Mouse (Mus musculus) intestine, embryonic 15.5 days (tissue): ENCODE results near the gene Crygc. TPM values are rescaled to one million over a fixed set of nuclear protein-coding genes. Genes with fewer than 3 reads are reported as not detected.

Experiments used
- ATAC-seq: fragments of 200-750 bp; cut with Nextera tagmentation; 2 replicates; pipeline ENCODE4 v1.8.0; 2017; ENCODE audit warnings: moderate TSS enrichment, moderate library complexity
- H3K27ac ChIP-seq: fragments of 300-500 bp; sonication (generic); 2 replicates; pipeline ENCODE4 v1.5.1; 2015; ENCODE audit warnings: mild to moderate bottlenecking, inconsistent platforms
- H3K27me3 ChIP-seq: fragments of 300-500 bp; sonication (generic); replicated peaks from 2 replicates; pipeline ENCODE4 v1.6.1; 2015; ENCODE audit warnings: inconsistent platforms
- H3K36me3 ChIP-seq: fragments of 300-500 bp; sonication (generic); 2 replicates; pipeline ENCODE4 v1.6.1; 2015; ENCODE audit warnings: inconsistent platforms
- H3K4me1 ChIP-seq: fragments of 300-500 bp; sonication (generic); replicated peaks from 2 replicates; pipeline ENCODE4 v1.6.1; 2015; ENCODE audit warnings: inconsistent platforms
- H3K4me2 ChIP-seq: fragments of 300-500 bp; sonication (generic); replicated peaks from 2 replicates; pipeline ENCODE4 v1.6.1; 2015; ENCODE audit warnings: mild to moderate bottlenecking, inconsistent platforms
- H3K4me3 ChIP-seq: fragments of 300-500 bp; sonication (generic); replicated peaks from 2 replicates; pipeline ENCODE4 v1.5.1; 2015; ENCODE audit warnings: inconsistent platforms
- H3K9ac ChIP-seq: fragments of 300-500 bp; sonication (generic); 2 replicates; pipeline ENCODE4 v1.6.1; 2015; ENCODE audit warnings: inconsistent platforms
- H3K9me3 ChIP-seq: fragments of 300-500 bp; sonication (generic); 2 replicates; pipeline ENCODE4 v1.6.1; 2016; ENCODE audit warnings: inconsistent platforms
- WGBS: fragments of 180-500 bp; shearing (Covaris S2); methylation state at CpG from one replicate; pipeline ENCODE4 v1.1.7; 2015; 5-methylcytosine and 5-hydroxymethylcytosine counted together
- polyA plus RNA-seq: library from polyadenylated mRNA; unstranded; fragments of >200 nt; fragmentation: Nextera tagmentation; extraction: Ambion mirVana; gene quantifications from 2 replicates; pipeline ENCODE4 v1.2.1, GENCODE M21; 2015

Crygc gene
- not detected in 2 replicates for polyA plus RNA-seq

DNA sequence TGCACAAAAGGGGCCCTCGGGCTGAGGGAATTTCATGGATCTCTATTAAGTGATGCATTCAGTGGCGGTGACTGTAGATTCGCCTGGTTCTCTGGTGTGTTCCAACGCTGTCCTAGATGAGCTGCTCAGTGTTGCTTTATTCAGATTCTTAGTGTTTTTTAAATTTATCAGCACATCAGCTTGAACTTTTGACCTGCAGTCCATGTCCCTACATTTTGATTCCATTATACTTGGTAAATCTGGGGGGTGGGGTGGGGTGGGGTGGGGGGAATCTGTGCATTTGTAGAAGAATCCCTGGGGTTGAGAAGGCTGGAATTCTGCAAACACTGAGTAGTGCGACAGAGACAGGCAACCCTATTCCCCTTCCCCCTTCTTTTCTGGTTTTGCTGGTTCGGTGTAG lies at the start of gene Crygc:
Gene Crygc (minus strand): TSS at position 101 of the 400 bp plus-strand sequence.
- Histone ChIP-seq H3K27me3 (no peaks in the 10 kb centered on the region), H3K4me3 (no peak within 1 kb of the TSS), H3K9ac (no peak within 1 kb of the TSS), H3K4me2 (no peak within 1 kb of the TSS), H3K27ac (no peak within 1 kb of the TSS), H3K4me1 (no peaks in the 10 kb centered on the region), H3K36me3 (no peaks in the 10 kb centered on the region), H3K9me3 (no peaks in the 10 kb centered on the region)
- ATAC-seq, result no peak
- WGBS, result 72% methylated on average over 6 of the region's 6 CpGs

DNA sequence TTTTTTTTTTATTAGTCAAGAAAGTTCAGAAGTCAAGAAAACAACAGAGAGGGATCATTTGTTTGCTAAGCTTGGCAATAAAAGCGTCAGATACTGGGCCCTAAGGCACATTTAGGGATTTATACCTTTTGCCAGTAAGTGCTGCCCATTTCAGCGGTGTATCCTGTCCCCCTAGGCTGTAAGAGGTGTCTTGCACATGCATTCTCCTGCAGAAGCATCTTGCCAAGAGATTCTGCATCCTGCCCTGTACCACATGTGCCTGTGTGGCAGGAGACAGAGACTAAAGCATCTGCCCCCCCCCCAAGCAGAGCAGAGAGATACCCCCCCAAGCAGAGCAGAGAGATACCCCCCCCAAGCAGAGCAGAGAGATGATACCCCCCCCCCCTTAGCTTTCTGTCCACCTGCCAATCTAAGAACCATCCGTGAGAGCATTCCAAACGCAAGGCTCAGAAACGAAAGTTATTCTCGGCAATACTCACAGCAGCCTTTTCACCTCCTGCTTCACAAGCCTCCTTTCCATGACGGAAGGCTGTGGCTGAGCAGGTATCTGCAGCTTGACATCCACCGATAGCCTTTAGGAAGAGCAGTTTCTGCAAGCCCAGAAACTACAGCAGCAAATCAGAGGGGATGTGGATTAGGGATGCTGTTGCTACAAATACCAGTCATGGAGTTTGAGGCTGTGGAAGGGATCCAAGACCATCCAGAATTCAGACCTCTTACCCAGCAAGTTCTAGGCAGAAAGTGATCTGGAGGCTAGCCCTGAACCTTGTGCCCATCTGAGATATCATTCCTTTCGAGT lies 49.3 kb upstream of the Crygc start, which contains the start of gene D630023F18Rik:
Gene D630023F18Rik (minus strand): TSS at position 641 of the 799 bp plus-strand sequence.
- Histone ChIP-seq H3K27me3 (no peaks in the 10 kb centered on the region), H3K36me3 (no peaks in the 10 kb centered on the region), H3K9me3 (no peaks in the 10 kb centered on the region), H3K4me1 (no peaks in the 10 kb centered on the region), H3K9ac (no peak within 1 kb of the TSS), H3K4me3 (no peak within 1 kb of the TSS), H3K27ac (no peak within 1 kb of the TSS), H3K4me2 (peak within 1 kb of the TSS; percentile 55)
- WGBS, result 20% methylated on average over 9 of the region's 9 CpGs
- no peak for ATAC-seq

DNA sequence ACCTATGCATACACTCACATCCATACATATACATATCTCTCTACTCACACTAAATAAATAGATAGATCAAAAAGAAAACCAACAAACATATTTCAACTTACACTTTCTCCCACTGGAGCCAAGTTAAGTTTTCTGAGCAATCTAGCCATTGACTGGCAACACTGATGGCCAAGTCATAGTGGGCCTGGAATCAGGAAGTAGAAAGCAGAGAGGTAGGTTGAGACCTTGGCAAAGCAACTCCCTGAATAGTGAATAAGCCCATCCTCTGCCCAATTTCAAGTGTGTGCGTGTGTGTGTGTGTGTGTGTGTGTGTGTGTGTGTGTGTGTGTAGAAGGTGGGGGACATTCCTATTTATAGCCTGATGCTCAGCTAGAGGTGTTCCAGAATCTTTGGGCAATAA lies 45.9 kb upstream of the Crygc start, which contains the start of gene Gm28845:
Gene Gm28845 (minus strand): TSS at position 121 of the 400 bp plus-strand sequence.
- WGBS, result 94% methylated on average over 1 of the region's 1 CpGs
- H3K36me3 ChIP-seq, result no peaks in the 10 kb centered on the region
- H3K4me3 ChIP-seq, result no peak within 1 kb of the TSS

DNA sequence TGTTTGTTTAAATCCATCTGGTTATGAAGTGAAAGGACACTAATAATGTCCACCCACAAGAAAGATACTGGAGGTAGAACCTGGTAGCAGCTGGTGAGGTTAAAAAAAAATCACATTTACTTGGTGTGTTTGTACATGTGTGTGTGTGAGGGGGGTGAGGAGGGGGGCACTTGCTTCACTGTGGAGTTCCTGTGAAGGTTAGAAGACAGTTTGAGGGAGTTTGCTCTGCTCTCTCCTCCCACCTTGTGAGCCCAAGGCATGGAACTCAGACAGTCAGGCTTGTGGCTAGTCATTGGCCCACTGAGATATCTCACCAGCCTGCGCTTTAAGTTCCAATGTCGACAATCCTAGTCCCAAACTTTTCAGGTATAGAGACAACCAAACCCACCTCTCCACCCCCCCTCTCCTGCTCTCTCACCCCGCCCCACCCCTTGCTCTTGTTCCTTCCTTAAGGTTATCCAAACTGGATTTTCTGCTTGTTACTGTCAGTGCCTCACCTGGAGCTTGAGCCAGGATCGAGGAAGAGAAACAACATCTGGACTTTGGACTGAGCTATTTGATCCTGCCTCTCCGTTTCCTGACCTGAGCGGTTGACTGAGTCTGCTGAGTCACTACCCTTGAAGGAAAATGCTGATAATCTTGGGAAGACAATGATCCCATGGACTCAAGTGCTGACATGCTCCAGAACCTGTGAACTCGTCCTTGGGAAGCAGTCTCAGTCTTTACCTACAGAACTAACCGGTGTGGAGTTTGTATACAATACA lies 44.8 kb upstream of the Crygc start:
- Histone ChIP-seq H3K4me2 (0 out of 2 replicates have a peak overlapping the region, but pooled peaks have one; percentile 24), H3K27me3 (no peaks in the 10 kb centered on the region), H3K36me3 (no peaks in the 10 kb centered on the region), H3K4me3 (no peak overlapping the region), H3K9ac (no peak overlapping the region), H3K4me1 (no peaks in the 10 kb centered on the region), H3K9me3 (no peaks in the 10 kb centered on the region), H3K27ac (peak overlapping the region; percentile 83)
- WGBS, result 43% methylated on average over 8 of the region's 8 CpGs
- ATAC-seq, result peak; percentile 95

More for the DNA sequence above, 45.9 kb upstream of the Crygc start, which contains the start of gene Gm28845:
- 0 out of 2 replicates have a peak within 1 kb of the TSS, but pooled peaks have one; percentile 24 for H3K4me2 ChIP-seq
- no peak for ATAC-seq
- H3K9me3 ChIP-seq, result no peaks in the 10 kb centered on the region
- no peak within 1 kb of the TSS for H3K9ac ChIP-seq
- no peaks in the 10 kb centered on the region for H3K4me1 ChIP-seq
- H3K27ac ChIP-seq, result peak within 1 kb of the TSS; percentile 83
- H3K27me3 ChIP-seq, result no peaks in the 10 kb centered on the region

DNA sequence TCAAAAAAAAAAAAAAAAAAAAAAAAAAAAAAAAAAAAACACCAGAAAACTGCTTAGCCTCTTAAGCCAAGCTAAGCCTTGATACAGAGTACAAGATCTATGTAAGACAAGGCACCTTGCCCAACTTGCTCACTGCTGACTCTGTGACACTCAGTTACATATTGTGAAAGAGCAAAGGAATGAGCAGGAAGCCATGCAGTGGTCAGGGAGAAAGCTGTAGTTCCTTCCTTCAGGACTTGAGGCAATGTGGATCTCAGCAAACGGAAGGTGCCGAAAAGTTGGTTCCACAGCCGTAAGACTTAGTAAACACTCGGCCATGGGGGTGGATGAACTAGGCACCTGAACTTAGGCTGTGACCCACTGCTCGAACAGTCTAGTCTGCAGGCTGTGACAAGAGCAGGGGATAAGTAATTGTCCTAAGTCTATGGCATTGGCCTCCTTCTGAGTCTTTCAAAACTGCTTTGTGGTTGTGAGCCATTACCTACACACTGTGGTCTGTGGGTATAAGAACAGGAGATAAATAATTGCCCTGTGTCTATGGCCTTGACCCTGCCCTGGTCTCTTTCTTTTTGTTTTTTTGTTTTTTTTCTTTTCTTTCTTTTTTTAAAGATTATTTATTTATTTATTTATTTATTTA lies 40.2 kb upstream of the Crygc start:
- ATAC-seq, result no peak
- Histone ChIP-seq H3K36me3 (no peaks in the 10 kb centered on the region), H3K27ac (no peak overlapping the region), H3K4me1 (no peaks in the 10 kb centered on the region), H3K9me3 (no peaks in the 10 kb centered on the region), H3K9ac (no peak overlapping the region), H3K4me3 (no peak overlapping the region), H3K27me3 (no peaks in the 10 kb centered on the region), H3K4me2 (no peak overlapping the region)
- 89% methylated on average over 5 of the region's 5 CpGs for WGBS

DNA sequence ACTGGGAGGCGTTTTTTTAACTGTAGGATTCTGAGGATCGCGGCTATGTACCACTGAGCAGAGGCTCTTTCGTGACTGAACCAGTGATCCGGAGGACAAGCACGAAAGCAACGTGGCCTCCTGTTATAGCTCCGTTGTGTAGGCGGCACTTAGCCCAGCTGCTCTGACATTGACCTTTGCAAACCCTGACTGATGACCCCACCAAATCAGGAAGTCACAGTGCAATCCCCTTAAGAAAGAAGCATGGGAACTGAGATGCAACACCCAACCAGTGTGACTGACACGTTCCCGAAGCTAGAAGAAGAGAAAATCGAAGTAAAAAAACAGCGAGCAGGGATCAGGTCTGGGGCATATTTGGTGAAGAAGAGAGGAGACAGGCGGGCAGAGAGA lies 39.3 kb upstream of the Crygc start:
- Histone ChIP-seq H3K9me3 (no peaks in the 10 kb centered on the region), H3K9ac (no peak overlapping the region), H3K4me1 (no peaks in the 10 kb centered on the region), H3K27me3 (no peaks in the 10 kb centered on the region), H3K27ac (no peak overlapping the region), H3K4me3 (no peak overlapping the region), H3K4me2 (peak overlapping the region; percentile 10), H3K36me3 (no peaks in the 10 kb centered on the region)
- peak; percentile 25; the same call in 1 of the 2 replicates for ATAC-seq
- WGBS, result 54% methylated on average over 14 of the region's 14 CpGs

DNA sequence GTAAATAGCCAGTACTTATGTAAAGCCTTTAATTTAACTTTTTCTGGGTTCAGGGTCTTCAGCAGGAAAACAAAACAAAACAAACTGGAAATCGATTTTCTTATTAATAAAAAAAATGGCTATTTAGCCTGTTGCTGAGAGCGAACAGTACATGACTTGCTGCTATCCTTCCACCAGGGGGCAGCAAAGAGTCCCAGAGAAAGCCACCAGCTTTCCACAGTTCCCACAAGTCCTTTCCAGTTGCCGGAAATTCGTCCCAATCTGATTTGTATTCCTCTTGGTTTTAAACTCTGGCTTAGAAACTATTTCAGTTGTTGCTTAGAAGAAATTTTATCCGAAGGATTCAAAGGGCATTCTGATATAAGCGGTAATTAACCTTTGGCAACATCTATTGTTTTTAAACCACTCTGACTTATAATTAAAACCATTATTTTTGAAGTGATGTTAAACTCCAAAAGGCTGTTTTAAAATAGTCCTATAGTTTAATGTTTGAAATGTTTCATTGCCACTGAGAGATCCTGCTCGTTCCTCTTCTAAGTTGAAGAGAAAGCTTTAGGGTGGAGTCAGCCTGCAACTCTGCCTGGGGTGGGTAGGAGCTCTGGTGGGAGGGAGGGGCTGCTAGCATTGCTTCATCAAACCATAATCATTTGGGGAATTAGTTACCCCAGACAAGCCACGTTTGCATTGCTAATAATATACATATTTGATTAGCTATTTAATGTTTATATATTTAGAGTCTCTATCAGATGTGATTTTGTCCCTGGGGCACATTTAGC lies 38.7 kb upstream of the Crygc start:
- peak; percentile 86 for ATAC-seq
- Histone ChIP-seq H3K9ac (no peak overlapping the region), H3K27ac (no peak overlapping the region), H3K27me3 (no peaks in the 10 kb centered on the region), H3K4me2 (peak overlapping the region; percentile 10), H3K4me3 (no peak overlapping the region), H3K4me1 (no peaks in the 10 kb centered on the region), H3K9me3 (no peaks in the 10 kb centered on the region), H3K36me3 (no peaks in the 10 kb centered on the region)
- 8% methylated on average over 8 of the region's 8 CpGs for WGBS

DNA sequence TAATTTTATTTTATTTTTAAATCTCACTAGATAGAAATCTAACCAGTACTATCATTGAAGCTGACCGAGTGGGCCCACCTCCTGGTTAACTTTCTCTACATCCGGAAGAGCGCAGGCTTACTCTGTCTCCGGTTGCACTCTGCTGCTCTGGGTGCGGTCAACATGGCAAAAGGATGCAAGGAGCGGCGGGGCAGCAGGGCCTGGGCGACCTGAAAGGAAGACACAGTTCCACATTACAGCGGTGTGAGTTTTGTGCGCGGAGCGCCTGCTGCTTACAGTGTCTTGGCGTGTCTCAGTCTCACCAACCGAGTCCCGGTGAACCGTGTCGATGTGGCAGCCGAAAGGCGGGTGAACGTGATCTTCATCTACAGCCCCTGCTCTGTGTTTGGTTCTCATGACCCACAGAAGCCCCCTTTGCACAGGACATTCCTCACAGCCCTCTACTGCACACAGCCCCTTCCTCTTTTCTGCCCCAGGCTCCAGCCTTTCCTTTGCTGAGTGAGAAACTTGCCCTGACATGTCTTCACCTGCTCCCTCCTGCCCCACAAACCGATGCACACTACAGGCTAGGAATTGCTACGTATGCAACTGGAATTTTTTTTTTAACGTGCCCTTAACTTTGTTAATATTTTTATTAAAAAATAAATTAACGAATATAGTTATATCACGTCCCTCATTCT lies 36.4 kb upstream of the Crygc start:
- Histone ChIP-seq H3K36me3 (no peaks in the 10 kb centered on the region), H3K27ac (no peak overlapping the region), H3K4me2 (no peak overlapping the region), H3K9ac (no peak overlapping the region), H3K9me3 (no peaks in the 10 kb centered on the region), H3K4me3 (no peak overlapping the region), H3K4me1 (no peaks in the 10 kb centered on the region), H3K27me3 (no peaks in the 10 kb centered on the region)
- WGBS, result 80% methylated on average over 25 of the region's 25 CpGs
- no peak for ATAC-seq

DNA sequence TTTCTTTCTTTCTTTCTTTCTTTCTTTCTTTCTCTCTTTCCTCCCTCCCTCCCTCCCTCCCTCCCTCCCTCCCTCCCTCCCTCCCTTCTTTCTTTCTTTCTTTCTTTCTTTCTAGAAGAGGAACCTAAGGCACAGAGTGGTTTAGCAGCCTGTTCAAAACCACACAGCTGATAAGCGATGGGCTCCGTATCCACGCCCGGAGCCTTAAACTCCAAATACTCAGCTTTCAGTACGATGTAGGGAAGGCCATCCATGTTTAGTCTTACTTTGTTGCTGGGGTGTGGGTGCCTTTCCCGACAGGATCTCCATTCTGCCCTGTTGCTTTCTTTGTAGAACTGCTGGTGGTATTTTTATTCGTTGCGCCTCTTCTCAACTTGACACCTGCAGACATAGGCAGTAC lies 35.7 kb upstream of the Crygc start:
- Histone ChIP-seq H3K27ac (no peak overlapping the region), H3K27me3 (no peaks in the 10 kb centered on the region), H3K36me3 (no peaks in the 10 kb centered on the region), H3K4me1 (no peaks in the 10 kb centered on the region), H3K4me2 (no peak overlapping the region), H3K9ac (no peak overlapping the region), H3K4me3 (no peak overlapping the region), H3K9me3 (no peaks in the 10 kb centered on the region)
- ATAC-seq, result no peak
- WGBS, result 87% methylated on average over 8 of the region's 8 CpGs

DNA sequence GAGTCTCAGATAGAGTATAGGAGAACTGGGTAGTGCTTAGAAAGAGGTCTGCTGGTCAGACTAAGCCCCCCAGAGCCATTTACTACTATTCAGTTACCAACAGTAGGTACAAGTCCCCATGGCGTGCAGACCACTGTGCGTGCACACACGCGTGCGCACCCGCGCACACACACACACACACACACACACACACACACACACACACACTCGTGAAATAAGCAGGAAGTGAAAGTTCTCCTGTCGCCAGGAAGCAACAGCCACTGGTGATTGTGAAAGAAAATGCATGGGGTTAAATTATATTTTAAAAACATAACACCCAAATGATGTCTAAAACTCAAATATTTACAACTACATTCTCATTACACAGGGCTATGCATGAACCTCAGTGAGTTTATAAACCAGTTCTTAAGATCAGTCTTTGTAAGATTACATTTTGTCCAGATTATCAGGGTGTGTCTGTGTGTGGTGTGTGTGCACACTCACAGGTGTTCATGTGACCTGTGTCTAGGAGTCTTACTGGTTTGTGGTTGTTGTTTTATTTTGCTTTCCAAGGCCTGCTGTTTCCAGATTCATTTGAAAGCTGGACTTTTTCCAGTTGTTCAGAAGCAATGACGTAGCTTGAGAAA lies 34.3 kb upstream of the Crygc start:
- no peaks in the 10 kb centered on the region for H3K27me3 ChIP-seq
- no peaks in the 10 kb centered on the region for H3K36me3 ChIP-seq
- no peak overlapping the region for H3K27ac ChIP-seq
- no peak overlapping the region for H3K4me3 ChIP-seq
- WGBS, result 83% methylated on average over 10 of the region's 10 CpGs
- no peak overlapping the region for H3K4me2 ChIP-seq
- no peaks in the 10 kb centered on the region for H3K9me3 ChIP-seq
- H3K9ac ChIP-seq, result no peak overlapping the region
- H3K4me1 ChIP-seq, result no peaks in the 10 kb centered on the region
- no peak for ATAC-seq

DNA sequence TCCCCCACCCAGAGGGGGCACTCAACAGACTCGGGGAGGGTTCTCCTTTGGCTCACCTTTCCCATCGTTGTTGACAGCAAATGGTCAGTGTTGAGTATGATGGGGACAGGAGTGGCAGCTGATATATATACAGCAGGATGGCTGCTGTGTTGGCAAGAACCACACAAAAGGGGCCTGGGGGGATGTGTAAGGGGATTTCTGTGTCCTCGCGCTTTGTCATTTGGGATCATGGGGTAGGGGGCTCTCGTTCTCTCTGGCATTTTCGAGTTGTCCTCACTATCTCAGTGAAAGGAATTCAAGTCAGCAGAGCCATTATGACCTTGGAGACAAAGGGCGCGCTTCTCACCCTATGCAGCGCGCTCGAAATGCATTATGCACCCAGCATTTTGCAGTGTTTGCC lies 29.8 kb upstream of the Crygc start, which contains the start of gene Cryga:
Gene Cryga (minus strand): TSS at position 101 of the 400 bp plus-strand sequence.
- ATAC-seq, result no peak
- Histone ChIP-seq H3K4me2 (no peak within 1 kb of the TSS), H3K9me3 (no peaks in the 10 kb centered on the region), H3K9ac (no peak within 1 kb of the TSS), H3K27ac (no peak within 1 kb of the TSS), H3K4me1 (no peaks in the 10 kb centered on the region), H3K4me3 (no peak within 1 kb of the TSS), H3K36me3 (no peaks in the 10 kb centered on the region), H3K27me3 (no peaks in the 10 kb centered on the region)
- 91% methylated on average over 11 of the region's 11 CpGs for WGBS
